Comparison of ENCODE assay signal across 25 mouse cellular contexts in genomic region chr8:115679539-115679938, GRCm38 (mm10).
"Had no signal": no experiment of that assay in that cellular context is flagged by ENCODE, and none has a peak within 500 bp of the region (broad histone marks: within the 10 kb centered on the region; RNA-seq: fewer than 3 reads in every experiment).

No protein-coding gene starts in this region.

- H3K36me3 ChIP-seq: heart, embryonic 10.5 days; heart, embryonic 12.5 days; hindbrain, embryonic 10.5 days; hindbrain, embryonic 12.5 days; limb, embryonic 10.5 days; limb, embryonic 12.5 days had no signal

- ATAC-seq: hindbrain, embryonic 16.5 days; inflammation-experienced regulatory T-cells, adult 6 months; intestine, postnatal 0 days had no signal

- H3K4me2 ChIP-seq: heart, embryonic 12.5 days; hindbrain, embryonic 12.5 days; hindbrain, embryonic 14.5 days; limb, embryonic 12.5 days; liver, embryonic 11.5 days had no signal

- H3K9me3 ChIP-seq: heart, embryonic 10.5 days; heart, embryonic 12.5 days; hindbrain, embryonic 10.5 days; hindbrain, embryonic 12.5 days; limb, embryonic 10.5 days; limb, embryonic 12.5 days had no signal

- H3K27ac ChIP-seq: heart, adult 2 months; heart, embryonic 10.5 days; hindbrain, embryonic 10.5 days; hindbrain, embryonic 12.5 days; hindbrain, embryonic 14.5 days; layer of hippocampus, adult 2 months; left cerebral cortex, adult 2 months; limb, embryonic 10.5 days; limb, embryonic 12.5 days had no signal

- H3K27me3 ChIP-seq: heart, embryonic 12.5 days; hindbrain, embryonic 12.5 days had no signal

- DNase-seq: gastrocnemius, adult 2 months; gastrocnemius, postnatal 10 days; gastrocnemius, postnatal 25 days; heart, adult 2 months; heart, postnatal 10 days; heart, postnatal 4 days; kidney, adult 18-20 months; kidney, adult 8-10 months; kidney, postnatal 10 days; kidney, postnatal 25 days; kidney, postnatal 4 days; liver had no signal

- H3K9ac ChIP-seq: heart, embryonic 12.5 days; hindbrain, embryonic 12.5 days; hindbrain, embryonic 14.5 days; limb, embryonic 12.5 days had no signal

- H3K4me1 ChIP-seq: heart, embryonic 10.5 days; heart, embryonic 12.5 days; hindbrain, embryonic 12.5 days had no signal

- H3K4me3 ChIP-seq: heart, adult 2 months; heart, embryonic 10.5 days; heart, embryonic 12.5 days; hindbrain, embryonic 10.5 days; hindbrain, embryonic 12.5 days; layer of hippocampus, adult 2 months; left cerebral cortex, adult 2 months; limb, embryonic 10.5 days; limb, embryonic 12.5 days had no signal
